Mouse (Mus musculus): ENCODE results near the gene Specc1l. TPM values are rescaled to one million over a fixed set of nuclear protein-coding genes. Genes with fewer than 3 reads are reported as not detected.
"Not testable (repeated sequence)": the region's sequence is repeated elsewhere in the genome, so short reads cannot be mapped to it uniquely, and the experiment has no call there.

Gene Specc1l
- total and polyA plus RNA-seq, 3 experiments = 24.3 to 64.0 (median 58.8) TPM

DNA sequence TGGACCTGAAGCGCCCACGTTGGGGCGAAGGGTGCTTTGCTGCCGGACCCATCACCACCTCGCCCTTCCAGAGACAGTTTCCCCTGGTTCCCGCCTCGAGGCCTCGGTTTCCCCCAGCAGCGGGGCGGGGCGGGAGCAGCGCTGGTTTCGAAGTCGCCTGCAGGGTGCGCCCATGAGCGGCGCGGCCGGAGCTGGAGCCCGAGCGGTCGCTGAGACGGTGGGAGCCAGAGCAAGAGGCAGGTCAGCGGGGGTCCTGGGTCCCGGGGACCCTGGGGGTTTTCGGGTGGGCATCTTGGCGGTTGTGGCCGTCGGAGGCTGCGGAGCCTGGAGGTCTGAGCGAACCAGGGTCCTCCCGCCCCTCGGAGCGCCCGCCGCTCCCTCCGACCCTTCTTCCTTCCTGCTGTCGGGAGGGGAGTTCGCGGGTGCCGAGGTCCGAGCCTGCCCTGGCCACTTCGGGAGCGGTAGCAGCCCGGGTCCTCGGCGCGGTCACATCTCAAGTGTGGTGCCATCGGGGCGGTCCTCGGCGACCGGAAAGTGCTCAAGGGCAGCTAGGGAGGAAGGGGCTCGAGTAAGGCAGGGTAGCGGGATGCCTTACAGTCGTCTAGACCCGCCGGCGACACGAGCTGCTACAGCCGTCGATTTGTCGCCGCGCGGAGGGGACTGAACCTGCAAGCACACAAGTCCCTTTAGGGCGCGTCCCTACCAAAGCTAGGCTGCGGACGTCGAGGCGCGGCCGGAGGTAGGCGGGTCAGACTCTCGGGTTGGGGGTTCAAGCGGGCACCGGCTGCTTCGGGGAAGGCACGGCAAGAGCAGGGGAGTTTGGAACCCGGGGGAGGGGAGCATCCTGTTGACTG, 105.3 kb downstream of the Specc1l start:
- peak; percentile 67 for DNase-seq

DNA sequence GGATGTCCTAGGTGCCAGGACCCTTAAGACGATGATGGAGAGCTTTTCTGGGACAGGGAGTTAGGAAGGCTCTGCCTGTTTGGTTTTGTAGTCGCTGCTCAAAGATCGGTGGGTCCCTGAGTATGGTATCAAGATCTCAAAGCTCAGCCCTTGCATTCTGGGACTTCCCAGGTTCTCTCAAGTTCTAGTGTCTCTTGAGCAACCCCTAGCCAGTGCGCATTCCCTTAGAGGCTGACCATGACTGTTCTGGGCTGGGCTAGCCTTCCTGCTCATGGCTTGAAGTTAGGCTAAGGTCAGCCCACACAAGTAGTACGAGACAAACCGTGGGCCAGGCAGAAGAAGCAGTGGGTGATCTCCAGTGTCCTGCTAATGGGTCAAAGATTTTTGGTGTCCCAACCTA, 106.3 kb downstream of the Specc1l start:
- DNase-seq = no peak

DNA sequence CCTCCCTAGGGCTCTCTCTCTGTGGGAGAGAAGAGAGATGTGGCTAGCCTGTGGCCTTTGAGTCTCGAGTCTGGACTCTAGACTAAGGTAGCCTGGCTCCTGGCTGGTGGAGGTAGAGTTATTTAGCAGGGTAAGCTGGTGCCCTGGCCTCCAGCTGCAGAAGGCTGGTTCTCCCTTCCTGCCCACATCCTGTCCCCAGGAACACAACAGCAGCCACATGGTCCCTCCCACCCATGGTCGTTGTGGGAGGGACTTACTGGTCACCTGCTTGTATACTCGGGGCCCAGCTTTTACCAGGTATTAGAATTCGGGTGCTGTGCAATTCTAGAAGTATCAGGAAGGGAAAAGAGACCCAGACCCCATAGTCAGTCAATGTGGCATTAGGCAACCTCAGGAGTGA, 108.4 kb downstream of the Specc1l start:
- no peak for DNase-seq

DNA sequence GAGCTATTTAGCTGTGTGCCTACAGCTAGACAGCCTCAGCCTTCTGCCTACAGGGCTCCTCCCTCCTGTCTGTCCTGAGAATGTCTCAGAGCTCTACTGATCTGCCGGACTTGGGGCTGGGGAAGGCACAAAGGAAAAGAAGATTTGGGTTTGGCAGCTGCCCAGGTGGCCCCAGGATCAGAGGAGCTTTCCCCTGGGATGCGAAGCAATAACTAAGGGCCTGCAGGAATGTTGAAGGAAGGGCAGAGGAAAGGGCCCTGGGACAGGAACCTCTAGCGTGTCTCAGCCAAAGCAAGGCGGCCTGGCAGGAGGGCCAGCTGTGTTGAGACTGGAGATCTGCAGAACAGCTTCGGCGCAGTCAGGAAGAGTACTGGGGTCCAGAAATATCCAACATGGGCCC, 111.1 kb downstream of the Specc1l start:
- DNase-seq = no peak

DNA sequence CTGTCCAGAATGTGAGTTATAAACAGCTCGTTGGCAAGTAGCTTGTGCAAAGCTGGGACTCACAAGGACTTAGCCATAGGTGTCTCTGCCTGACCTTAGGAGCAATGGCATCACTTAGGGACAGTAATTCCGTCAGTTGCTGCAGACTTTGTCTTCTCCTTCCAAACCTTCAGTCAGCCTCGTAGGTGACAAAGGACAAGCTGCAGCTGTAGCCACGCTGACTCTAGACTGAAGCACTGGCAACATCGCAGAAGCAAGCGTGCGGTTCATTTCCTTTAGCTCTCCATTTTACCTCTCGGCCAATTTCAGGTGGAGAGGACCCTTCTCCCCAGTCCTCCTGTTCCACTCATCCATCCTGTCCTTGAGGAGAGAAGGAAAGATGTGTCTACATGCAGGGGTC, 112.1 kb downstream of the Specc1l start:
- DNase-seq = no peak

DNA sequence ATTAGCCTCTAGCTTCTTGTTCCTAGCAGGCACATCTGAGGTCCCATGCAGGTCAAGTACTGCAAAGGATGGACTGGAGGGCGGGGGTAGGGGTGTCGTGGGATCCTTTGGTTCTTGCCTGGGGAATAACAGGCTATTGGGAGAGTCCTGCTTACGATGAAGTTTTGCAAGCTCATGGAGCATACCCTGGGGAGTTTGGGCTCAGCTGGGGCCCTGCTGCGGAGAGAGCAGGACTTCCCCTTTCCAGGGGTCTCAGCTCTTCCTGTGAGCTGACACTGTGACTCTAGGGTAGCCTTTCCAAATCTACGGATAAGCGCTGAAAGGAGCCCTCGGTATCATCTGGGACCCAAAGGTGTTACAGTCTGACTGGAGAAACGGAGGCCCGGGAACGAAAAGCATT, 112.5 kb downstream of the Specc1l start:
- DNase-seq = no peak

DNA sequence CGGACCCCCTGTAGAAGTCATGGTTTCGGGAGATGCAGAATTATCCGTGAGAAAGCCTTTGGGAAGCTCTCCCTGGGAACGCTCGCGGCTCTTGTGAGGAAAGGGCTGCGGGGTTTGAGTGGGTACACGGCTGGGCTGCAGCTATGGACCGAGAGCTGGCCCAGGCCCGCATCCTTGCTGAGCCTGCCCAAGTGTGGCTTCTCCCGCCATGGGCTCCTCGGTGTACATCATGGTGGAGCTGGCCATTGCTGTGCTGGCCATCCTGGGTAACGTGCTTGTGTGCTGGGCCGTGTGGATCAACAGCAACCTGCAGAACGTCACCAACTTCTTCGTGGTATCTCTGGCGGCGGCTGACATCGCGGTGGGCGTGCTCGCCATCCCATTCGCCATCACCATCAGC, 113.9 kb downstream of the Specc1l start:
- DNase-seq = no peak

DNA sequence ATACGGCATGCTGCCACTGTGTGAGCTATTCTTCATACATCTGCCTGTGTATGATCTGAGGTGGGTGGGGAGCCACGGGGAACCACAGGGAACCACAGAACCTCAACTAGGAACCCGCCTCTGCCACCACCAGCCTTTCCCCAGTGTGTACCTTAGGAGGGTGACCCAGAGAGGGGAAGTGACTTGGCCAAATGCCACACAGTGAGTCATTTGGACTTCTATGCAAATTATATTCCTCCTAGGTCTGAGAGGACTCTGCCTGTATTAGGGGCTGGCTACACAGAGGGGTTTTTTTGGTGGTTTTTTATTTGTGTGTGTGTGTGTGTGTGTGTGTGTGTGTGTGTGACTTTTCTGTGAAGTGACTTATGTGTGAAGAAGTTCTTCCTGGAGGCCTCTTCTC, 114.7 kb downstream of the Specc1l start:
- DNase-seq = peak; percentile 60

DNA sequence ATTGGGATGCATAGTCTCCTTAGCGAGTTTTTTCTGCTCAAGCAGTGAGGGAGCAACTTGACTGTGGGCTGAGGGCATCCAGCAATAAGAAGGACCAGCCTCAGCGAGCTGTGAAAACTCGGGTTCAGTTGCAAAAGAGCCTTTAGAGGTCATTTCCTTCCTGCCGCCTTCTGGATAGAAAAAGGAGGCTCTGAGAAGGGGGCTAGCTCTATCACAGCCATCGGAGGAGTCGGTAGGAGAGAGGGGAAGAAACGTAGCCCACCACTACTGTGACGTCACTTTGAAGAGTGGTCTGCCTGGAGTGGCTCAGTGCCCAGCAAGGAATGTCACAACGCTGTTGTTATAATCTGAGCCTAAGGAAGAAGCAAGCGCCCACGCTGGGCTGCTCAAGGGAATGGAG, 115.2 kb downstream of the Specc1l start:
- DNase-seq = no peak

DNA sequence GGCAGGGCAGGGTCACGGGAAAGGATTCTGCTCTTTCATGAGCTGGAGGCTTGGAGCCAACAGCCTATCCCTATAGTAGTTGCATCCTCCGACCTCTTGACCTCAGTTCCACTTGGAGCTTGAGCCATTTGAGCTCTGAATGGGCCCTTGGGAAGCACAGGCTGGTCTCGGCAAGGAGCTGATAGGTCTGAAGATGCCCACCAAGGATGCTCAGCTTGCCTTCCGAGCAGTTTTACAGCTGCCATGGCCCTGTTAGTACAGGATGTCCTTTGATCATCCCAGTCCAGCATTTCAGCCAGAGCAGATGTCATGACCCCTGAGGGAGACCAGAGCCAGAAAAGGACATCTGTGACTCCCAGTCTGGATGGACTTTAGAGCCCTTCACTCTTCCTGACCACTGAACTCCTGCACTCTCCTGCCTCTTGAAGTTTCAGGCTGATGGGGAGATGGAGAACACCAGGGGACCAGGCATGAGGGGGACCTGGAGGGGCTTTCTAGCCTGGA, 116.4 kb downstream of the Specc1l start:
- no peak for DNase-seq

DNA sequence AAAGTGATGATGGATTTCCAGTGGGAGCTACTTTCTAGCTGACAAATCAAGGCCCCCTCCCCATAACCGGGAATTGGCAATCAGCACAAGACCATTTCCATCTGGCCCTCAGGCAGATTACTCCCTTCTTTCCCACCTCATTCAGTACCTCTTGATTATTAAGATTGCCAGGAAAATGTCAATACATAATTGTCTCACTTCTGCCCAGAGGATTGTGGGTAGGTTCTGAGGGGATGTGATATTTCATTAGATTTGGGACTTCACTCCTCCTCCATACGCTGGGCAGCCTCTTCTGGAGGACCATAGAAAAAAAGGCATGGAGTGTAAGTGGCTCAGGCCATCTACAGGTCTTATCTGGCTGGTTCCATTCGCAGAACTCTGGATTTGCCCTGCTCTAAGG, 120.4 kb downstream of the Specc1l start:
- DNase-seq = no peak

DNA sequence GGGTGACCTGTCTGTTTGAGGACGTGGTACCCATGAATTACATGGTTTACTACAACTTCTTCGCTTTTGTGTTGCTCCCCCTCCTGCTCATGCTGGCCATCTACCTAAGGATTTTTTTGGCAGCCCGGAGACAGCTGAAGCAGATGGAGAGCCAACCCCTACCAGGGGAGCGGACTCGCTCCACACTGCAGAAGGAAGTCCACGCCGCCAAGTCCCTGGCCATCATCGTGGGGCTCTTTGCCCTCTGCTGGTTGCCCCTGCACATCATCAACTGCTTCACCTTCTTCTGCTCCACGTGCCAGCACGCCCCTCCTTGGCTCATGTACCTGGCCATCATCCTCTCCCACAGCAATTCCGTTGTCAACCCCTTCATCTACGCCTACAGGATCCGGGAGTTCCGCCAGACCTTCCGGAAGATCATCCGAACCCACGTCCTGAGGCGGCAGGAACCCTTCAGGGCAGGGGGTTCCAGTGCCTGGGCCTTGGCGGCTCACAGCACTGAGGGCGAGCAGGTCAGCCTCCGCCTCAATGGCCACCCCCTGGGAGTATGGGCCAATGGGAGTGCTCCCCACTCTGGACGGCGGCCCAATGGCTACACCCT, 121.4 kb downstream of the Specc1l start:
- DNase-seq = no peak

DNA sequence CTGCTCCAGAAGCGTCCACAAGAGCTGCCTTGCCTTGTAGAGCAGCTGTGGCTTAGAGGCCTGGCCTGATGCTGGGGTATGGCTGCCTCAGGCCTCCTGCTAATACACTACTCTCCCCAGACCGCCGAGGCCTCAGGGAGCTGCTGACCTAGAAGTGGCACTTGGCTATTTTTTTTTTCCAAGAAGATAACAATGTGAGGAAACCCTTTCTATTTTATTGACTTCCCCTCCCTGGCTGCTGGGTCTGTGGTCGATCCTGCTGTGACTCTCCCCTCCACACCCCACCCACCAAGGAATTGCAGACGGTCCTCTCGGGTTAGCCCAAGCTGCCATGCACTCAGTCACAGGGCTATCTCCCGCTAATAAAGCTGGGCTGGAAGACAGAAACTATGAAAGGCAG, 122.3 kb downstream of the Specc1l start:
- DNase-seq = no peak

DNA sequence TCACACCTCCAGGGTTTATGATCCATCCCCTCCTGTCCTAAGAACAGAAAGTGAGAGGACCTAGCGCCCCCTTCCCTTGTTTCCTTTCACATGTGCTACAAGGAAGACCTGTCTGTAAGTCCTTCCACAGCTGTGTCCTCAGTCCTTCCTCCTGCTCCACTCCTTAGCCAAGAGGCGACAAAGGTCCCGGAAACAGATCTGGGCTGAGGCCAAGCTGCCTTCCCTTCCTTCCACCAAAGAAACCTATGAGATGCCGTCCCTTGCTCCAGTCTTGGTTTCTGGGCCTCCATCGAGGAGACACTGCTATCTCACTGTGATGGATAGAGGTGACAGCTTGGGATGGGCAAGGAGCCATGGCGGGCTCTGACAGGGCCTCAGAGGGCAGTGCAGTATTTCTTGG, 123.2 kb downstream of the Specc1l start:
- DNase-seq = no peak

DNA sequence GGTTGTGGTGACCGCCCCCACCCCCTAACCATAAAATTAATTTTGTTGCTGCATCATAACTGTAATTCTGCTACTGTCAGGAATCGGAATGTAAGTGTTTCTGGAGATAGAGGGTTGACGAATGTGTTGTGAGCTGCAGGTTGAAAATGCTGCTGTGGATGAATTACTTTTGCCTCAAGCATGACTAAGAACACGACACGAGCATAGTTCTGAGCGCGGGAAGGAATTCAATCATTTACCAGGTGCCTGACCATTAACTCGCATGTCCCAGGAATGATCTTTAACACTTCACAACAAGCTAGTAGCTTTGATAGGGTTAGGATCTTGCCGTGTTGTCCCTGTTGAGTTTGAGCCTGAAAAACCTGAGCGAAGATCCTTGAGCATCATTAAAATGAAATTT, 125.4 kb downstream of the Specc1l start:
- DNase-seq = no peak

DNA sequence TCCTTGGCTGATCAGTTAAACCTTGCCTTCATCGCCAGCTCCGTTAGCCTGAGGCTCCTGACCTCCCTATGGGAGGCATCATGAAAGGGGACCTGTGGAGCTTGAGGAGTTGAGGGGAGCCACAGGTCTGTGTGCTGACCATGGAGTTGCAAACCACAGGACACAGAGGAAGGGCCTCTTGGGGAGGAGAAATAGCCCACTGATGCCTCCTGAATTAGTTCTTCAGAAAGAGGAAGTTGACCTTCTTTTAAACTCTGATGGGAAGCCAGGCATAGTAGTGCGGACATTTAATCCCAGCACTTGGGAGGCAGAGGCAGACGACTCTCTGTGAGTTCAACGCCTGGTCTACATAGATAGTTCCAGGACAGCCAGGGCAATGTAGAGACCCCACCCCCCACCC, 127.0 kb downstream of the Specc1l start:
- DNase-seq = no peak

DNA sequence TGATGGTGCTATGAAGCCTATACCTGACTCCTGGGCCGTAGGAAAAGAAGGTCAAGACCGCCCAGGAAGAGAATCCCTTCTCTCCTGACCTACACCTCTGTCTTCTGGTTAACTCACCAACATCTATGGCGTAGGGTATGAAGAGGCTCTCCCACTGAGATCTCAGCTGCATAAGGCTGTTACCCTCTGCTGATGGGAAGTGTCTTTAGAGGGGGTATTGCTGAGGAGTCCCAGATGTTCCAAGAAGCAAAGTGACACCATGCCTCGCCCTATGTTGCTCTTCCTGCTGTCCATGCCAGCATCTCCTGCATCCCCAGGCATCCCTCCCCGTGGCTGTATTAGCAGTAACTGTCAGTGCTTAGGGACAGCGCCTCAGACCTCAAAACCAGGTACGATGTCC, 127.5 kb downstream of the Specc1l start:
- DNase-seq = no peak

DNA sequence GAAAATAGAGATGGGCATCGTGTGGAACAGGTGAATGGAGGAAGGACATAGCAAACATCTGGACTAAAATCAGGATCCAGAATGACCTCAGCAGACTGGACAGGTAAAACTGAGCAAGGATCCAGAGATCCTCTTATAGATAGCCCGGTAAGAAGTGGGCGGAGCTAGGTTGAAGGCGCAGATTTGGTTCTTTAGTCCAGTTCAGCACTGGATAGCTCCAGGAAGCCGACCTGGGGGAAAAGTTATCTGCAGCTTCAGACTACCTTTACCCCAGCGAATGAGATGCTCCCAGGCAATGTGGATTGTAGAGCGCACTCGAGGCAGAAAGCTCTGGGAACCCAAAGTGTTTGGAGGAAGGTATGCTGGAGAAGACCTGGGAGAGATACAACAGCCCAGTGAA, 130.1 kb downstream of the Specc1l start:
- no peak for DNase-seq

DNA sequence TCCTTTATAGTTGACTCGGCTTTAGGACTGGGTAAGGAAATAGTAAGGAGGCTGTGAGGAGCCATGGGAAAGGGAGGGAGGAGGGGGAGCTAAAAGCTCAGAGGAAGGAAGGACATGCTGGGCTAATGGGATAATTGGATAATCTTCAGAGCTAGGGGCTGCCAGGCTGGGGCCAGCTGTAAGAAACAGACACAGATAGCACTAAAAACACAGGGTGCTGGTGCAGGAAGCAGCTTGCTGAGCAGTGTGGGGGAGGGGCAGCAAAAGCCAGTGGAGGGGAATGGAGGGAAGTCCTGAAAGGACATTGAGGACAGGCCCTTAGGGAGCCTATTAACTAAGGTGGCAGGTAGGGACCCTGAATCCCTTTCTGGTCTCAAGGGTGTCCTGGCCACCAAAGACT, 132.7 kb downstream of the Specc1l start:
- not testable (repeated sequence) for DNase-seq

DNA sequence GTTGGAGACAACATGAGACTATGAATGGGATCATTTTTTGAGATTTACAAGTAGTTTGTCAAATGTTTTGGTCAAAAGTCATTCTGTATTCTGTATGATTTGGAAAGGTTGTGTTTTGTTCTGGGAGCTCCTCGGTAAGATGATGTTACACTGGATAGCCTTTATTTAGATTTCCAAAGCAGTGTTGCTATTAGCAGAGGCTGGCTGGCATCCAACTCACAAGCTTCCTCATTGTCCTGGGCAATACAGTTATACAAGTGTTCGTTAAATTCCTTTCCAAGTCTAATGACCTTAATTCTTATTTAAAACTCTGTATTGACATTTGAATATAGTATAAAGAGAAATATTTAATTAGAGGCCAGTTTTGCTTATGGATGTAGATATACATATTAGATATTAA, 133.4 kb downstream of the Specc1l start:
- no peak for DNase-seq

DNA sequence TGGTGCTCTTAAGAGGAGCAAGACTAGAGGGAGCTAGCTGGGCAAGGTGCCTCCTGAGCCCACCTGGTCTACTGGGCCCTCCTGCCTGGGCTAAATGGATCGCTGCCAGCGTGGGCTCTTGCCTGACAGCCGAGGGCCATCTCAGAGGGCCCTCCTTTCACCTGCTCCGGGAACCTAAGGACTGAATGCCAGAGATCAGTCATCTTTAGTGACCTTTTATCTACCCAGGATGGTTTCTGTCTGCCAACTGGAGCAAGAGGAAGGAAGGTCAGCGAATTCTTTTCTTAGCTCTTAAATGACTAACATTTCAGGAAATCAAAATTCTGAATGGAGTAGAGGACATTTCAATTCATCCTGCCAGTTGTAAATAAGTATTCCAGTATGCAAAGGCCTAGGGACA, 138.7 kb downstream of the Specc1l start:
- DNase-seq = no peak

DNA sequence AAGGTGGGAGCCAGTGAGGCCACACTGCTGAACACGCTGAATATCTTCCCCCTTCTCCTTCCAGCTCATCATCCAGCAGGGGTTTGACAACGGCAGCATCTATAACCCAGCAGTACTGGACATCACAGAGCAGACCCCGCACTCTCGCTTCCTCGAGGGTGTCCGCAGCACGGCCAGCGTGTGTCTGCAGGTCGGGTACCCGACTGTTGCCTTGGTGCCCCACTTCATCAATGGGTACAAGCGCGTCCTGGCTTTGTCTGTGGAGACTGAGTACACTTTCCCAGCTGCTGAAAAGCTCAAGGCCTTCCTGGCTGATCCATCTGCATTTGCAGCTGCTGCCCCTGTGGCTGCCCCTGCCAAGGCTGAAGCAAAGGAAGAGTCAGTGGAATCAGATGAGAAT, 140.7 kb downstream of the Specc1l start:
- DNase-seq = no peak

DNA sequence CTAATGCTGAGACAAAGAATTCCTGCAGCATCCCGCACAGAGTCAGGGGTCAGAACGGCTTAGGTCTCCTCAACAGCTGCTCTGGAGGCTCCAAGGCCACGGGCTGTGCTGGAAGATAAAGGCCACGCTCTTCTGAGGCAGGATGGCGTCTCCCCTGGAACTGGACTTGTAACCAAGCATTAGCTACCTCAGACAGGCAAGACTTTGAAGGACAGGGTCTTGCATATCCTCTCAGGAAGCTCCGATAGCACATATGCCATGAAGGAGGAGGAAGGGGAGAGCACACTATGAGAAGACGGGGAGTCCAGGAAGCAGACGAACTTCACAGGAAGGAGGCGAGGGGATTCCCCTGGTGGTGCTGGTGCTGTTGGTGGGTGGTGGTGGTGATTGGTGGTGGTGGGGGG, 142.0 kb downstream of the Specc1l start:
- DNase-seq = not testable (repeated sequence)

DNA sequence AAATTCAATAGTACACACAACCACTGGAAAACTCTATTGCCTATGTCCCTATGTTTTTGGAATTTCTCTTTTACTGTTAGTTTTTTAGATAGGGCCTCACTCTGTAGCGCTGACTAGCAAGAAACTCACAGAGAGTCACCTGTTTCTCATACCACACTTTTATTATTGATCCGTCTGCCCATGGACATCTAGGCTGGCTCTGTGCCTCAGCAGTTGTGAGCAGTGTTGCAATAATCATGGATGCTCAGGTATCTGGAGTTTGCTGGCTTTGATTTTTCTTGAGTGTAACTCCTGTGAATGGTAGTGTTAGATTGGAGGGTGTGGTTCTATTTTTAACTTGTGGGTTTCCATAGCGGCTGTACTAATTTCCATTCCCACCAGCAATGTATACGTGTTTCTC, 143.5 kb downstream of the Specc1l start:
- DNase-seq = no peak

All from adrenal gland, adult 2 months (tissue).